Mouse (Mus musculus): ENCODE data around the gene Lyrm4. TPM values are rescaled to one million over a fixed set of nuclear protein-coding genes. Genes with fewer than 3 reads are reported as not detected.

The Lyrm4 gene
- polyA plus RNA-seq, 1 experiment, result 2.6 TPM

GRCm38 (mm10) chr13:36105591-36105990 is 11.7 kb downstream of the Lyrm4 start:
- Histone ChIP-seq H3K4me3 (ENCODE audit: low read depth, low read length) (no peak overlapping the region), H3K36me3 (ENCODE audit: control insufficient read depth, insufficient read depth, low read length) (no peaks in the 10 kb centered on the region), H3K27me3 (ENCODE audit: control insufficient read depth, insufficient read depth, low read length) (no peaks in the 10 kb centered on the region), H3K27ac (ENCODE audit: insufficient read depth, low read depth, low read length) (no peak overlapping the region), H3K4me1 (ENCODE audit: control insufficient read depth, insufficient read depth, insufficient read length, low read length) (no peaks in the 10 kb centered on the region)
- 85% methylated on average over 6 of the region's 6 CpGs for WGBS
- TF ChIP-seq POLR2A (IDR thresholded peaks at IDR 0.05; ENCODE audit: low read depth, low read length), result no peak
- no peak for TF ChIP-seq CTCF (IDR thresholded peaks at IDR 0.05; ENCODE audit: extremely low read depth, insufficient read length, insufficient replicate concordance, low read depth, low read length)

GRCm38 (mm10) chr13:36096684-36097383 is 20.5 kb downstream of the Lyrm4 start:
- H3K27ac ChIP-seq (ENCODE audit: insufficient read depth, low read depth, low read length), result no peak overlapping the region
- WGBS, result 54% methylated on average over 5 of the region's 5 CpGs
- H3K27me3 ChIP-seq (ENCODE audit: control insufficient read depth, insufficient read depth, low read length), result no peaks in the 10 kb centered on the region
- no peak overlapping the region for H3K4me3 ChIP-seq (ENCODE audit: low read depth, low read length)
- no peaks in the 10 kb centered on the region for H3K4me1 ChIP-seq (ENCODE audit: control insufficient read depth, insufficient read depth, insufficient read length, low read length)
- peaks cover 3% of the 10 kb centered on the region; the same call in 1 of the 2 replicates for H3K36me3 ChIP-seq (ENCODE audit: control insufficient read depth, insufficient read depth, low read length)
- no peak for TF ChIP-seq CTCF (IDR thresholded peaks at IDR 0.05; ENCODE audit: extremely low read depth, insufficient read length, insufficient replicate concordance, low read depth, low read length)

DNA sequence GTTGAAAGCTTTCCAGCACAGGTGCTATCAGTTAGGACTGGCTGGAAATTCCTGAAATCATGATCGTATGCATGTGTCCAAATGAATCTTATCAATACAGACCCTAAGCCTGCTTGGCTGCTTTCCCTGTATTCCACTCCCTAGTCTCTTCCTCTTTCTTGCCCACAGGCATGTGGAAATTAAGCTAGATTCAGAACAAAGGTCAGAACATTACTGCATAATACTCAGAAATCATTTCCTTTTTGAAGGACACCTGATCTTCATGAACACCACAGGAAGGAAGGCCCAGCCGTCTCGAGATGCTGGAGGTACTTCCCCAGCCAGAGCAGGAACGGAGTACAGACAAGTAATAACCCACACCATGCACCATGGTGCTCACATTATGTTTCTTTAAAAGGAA is 29.2 kb downstream of the Lyrm4 start:
- TF ChIP-seq POLR2A (IDR thresholded peaks at IDR 0.05; ENCODE audit: low read depth, low read length) (no peak), CTCF (IDR thresholded peaks at IDR 0.05; ENCODE audit: extremely low read depth, insufficient read length, insufficient replicate concordance, low read depth, low read length) (no peak)
- 26% methylated on average over 4 of the region's 4 CpGs for WGBS
- H3K36me3 ChIP-seq (ENCODE audit: control insufficient read depth, insufficient read depth, low read length), result peaks cover 12% of the 10 kb centered on the region
- H3K27ac ChIP-seq (ENCODE audit: insufficient read depth, low read depth, low read length), result no peak overlapping the region
- H3K27me3 ChIP-seq (ENCODE audit: control insufficient read depth, insufficient read depth, low read length), result no peaks in the 10 kb centered on the region
- peaks cover 5% of the 10 kb centered on the region; the same call in 1 of the 2 replicates for H3K4me1 ChIP-seq (ENCODE audit: control insufficient read depth, insufficient read depth, insufficient read length, low read length)
- no peak overlapping the region for H3K4me3 ChIP-seq (ENCODE audit: low read depth, low read length)

- no peak for TF ChIP-seq CTCF (IDR thresholded peaks at IDR 0.05; ENCODE audit: extremely low read depth, insufficient read length, insufficient replicate concordance, low read depth, low read length)
- TF ChIP-seq POLR2A (IDR thresholded peaks at IDR 0.05; ENCODE audit: low read depth, low read length), result no peak
- Histone ChIP-seq H3K36me3 (ENCODE audit: control insufficient read depth, insufficient read depth, low read length) (peaks cover 10% of the 10 kb centered on the region), H3K27me3 (ENCODE audit: control insufficient read depth, insufficient read depth, low read length) (no peaks in the 10 kb centered on the region), H3K4me1 (ENCODE audit: control insufficient read depth, insufficient read depth, insufficient read length, low read length) (peaks cover 5% of the 10 kb centered on the region; the same call in 1 of the 2 replicates), H3K27ac (ENCODE audit: insufficient read depth, low read depth, low read length) (no peak overlapping the region), H3K4me3 (ENCODE audit: low read depth, low read length) (no peak overlapping the region)
- 52% methylated on average over 2 of the region's 2 CpGs for WGBS
These were observed 29.9 kb downstream of the Lyrm4 start for GRCm38 (mm10) chr13:36087427-36087826.

- 84% methylated on average over 5 of the region's 5 CpGs for WGBS
- no peak overlapping the region for H3K4me3 ChIP-seq (ENCODE audit: low read depth, low read length)
- no peaks in the 10 kb centered on the region for H3K27me3 ChIP-seq (ENCODE audit: control insufficient read depth, insufficient read depth, low read length)
- H3K27ac ChIP-seq (ENCODE audit: insufficient read depth, low read depth, low read length), result no peak overlapping the region
- H3K4me1 ChIP-seq (ENCODE audit: control insufficient read depth, insufficient read depth, insufficient read length, low read length), result peaks cover 5% of the 10 kb centered on the region; the same call in 1 of the 2 replicates
- TF ChIP-seq CTCF (IDR thresholded peaks at IDR 0.05; ENCODE audit: extremely low read depth, insufficient read length, insufficient replicate concordance, low read depth, low read length) (no peak), POLR2A (IDR thresholded peaks at IDR 0.05; ENCODE audit: low read depth, low read length) (no peak)
- peaks cover 9% of the 10 kb centered on the region for H3K36me3 ChIP-seq (ENCODE audit: control insufficient read depth, insufficient read depth, low read length)
These were observed 30.5 kb downstream of the Lyrm4 start for GRCm38 (mm10) chr13:36086608-36087391.

GRCm38 (mm10) chr13:36085971-36086370 is 31.4 kb downstream of the Lyrm4 start:
- TF ChIP-seq POLR2A (IDR thresholded peaks at IDR 0.05; ENCODE audit: low read depth, low read length) (no peak), CTCF (IDR thresholded peaks at IDR 0.05; ENCODE audit: extremely low read depth, insufficient read length, insufficient replicate concordance, low read depth, low read length) (no peak)
- 74% methylated on average over 3 of the region's 3 CpGs for WGBS
- Histone ChIP-seq H3K36me3 (ENCODE audit: control insufficient read depth, insufficient read depth, low read length) (peaks cover 4% of the 10 kb centered on the region), H3K4me3 (ENCODE audit: low read depth, low read length) (no peak overlapping the region), H3K27ac (ENCODE audit: insufficient read depth, low read depth, low read length) (no peak overlapping the region), H3K27me3 (ENCODE audit: control insufficient read depth, insufficient read depth, low read length) (no peaks in the 10 kb centered on the region), H3K4me1 (ENCODE audit: control insufficient read depth, insufficient read depth, insufficient read length, low read length) (peaks cover 5% of the 10 kb centered on the region; the same call in 1 of the 2 replicates)

DNA sequence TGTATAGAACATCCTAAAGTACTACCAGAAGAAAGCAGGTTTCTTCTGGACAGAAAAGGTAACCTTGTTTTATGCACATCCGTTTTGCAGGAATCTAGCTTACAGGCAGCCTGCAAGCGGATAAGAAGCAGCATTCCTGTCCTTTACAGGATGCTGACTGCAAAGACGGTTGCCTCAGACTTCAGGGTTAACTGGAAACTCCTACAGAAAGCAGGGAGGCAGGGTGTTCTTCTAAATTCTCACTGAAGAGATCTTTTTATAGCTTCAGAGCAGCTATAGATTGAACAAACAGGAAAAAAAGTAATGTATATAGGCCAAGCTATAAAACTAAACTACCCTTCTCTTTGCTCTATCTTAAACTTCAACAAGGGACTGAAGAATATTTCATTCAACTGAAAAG is 32.6 kb downstream of the Lyrm4 start:
- 94% methylated on average over 3 of the region's 3 CpGs for WGBS
- H3K27ac ChIP-seq (ENCODE audit: insufficient read depth, low read depth, low read length), result no peak overlapping the region
- peaks cover 5% of the 10 kb centered on the region; the same call in 1 of the 2 replicates for H3K4me1 ChIP-seq (ENCODE audit: control insufficient read depth, insufficient read depth, insufficient read length, low read length)
- H3K27me3 ChIP-seq (ENCODE audit: control insufficient read depth, insufficient read depth, low read length), result no peaks in the 10 kb centered on the region
- H3K4me3 ChIP-seq (ENCODE audit: low read depth, low read length), result no peak overlapping the region
- H3K36me3 ChIP-seq (ENCODE audit: control insufficient read depth, insufficient read depth, low read length), result peaks cover 4% of the 10 kb centered on the region; the same call in 1 of the 2 replicates
- TF ChIP-seq CTCF (IDR thresholded peaks at IDR 0.05; ENCODE audit: extremely low read depth, insufficient read length, insufficient replicate concordance, low read depth, low read length) (no peak), POLR2A (IDR thresholded peaks at IDR 0.05; ENCODE audit: low read depth, low read length) (no peak)
